Mouse (Mus musculus) cerebellum, adult 2 months (tissue): Measurements from ENCODE around the gene Cep44.

ENCODE experiments used
- CTCF ChIP-seq: fragments of 200-500 bp; IDR thresholded peaks from 2 replicates; pipeline ENCODE4 v1.5.1; 2011; ENCODE audit warnings: low read depth, mild to moderate bottlenecking, control low read depth, low read length, moderate library complexity, borderline replicate concordance; ENCODE audit not compliant: insufficient read depth
- POLR2A ChIP-seq: fragments of 200-500 bp; IDR thresholded peaks from 2 replicates; pipeline ENCODE4 v1.6.1; 2011; ENCODE audit warnings: low read length, control low read depth, borderline replicate concordance; ENCODE audit not compliant: insufficient read depth

- TF ChIP-seq CTCF: no peak
- TF ChIP-seq POLR2A: no peak
Measured at GRCm38 (mm10) chr8:56564399-56565047, 13.7 kb upstream of the Cep44 start.
